Mouse (Mus musculus) layer of hippocampus, postnatal 36 days (tissue): ENCODE measurements around the gene Apobec1. TPM values are rescaled to one million over a fixed set of nuclear protein-coding genes. Genes with fewer than 3 reads are reported as not detected.
"Not testable (repeated sequence)": the region's sequence is repeated elsewhere in the genome, so short reads cannot be mapped to it uniquely, and the experiment has no call there.

ENCODE experiments used
- DNase-seq, 2 experiments: peaks; one replicate each; pipeline ENCODE4 v3.0.0; 2022
- total RNA-seq, 2 experiments: library from RNA; stranded (reverse); gene quantifications; 2 replicates each; pipeline ENCODE4 v1.2.3; 2021

Gene Apobec1
- total RNA-seq, 2 experiments from 2014 or later, result 1.5 to 2.0 TPM

DNA sequence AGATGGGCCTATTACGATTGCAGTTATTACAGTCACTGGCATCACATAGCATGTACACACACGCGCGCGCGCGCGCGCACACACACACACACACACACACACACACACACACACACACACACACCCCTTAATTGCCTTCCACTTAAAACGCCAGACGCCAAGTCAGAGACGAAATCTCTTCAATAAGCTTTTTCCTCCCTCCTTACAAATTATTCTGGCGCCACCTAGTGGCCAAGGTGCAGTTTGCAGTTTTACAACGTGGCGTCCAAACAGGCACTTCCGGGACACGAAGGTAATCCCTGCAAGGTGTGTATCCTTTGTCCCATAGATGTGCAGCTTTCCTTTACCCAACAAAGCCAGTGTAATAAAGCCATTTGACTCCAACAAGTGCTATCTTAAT is 41.8 kb downstream of the Apobec1 start:
- DNase-seq, result peak; percentile 49 to 58

DNA sequence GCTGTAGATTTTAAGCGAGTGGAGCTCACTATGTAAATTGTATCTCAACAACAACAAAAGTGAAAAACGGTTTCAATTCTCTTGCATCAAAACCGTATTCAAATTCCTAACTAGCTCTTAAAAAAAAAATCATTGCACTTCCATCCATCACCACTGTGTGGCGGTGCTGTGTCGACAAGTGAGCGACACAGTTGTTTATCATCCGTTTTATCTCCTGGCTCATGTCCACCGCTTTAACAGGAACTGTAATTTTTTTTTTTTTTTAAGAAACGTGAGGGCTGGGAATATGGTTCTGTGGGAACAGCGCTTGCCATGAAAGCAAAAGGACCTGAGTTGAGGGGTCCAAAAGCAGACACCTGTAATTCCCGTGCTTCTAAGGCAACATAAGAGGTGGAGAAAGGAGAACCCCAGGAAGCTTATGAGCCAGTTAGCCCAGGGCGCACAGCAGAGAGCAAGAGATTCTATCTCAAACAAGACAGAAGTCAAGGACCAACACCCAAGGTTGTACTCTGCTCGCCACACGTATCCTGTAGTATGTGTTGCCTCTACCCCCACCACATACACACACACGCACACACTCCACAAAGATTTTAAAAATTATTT is 45.2 kb downstream of the Apobec1 start:
- peak; percentile 40 to 65 for DNase-seq

DNA sequence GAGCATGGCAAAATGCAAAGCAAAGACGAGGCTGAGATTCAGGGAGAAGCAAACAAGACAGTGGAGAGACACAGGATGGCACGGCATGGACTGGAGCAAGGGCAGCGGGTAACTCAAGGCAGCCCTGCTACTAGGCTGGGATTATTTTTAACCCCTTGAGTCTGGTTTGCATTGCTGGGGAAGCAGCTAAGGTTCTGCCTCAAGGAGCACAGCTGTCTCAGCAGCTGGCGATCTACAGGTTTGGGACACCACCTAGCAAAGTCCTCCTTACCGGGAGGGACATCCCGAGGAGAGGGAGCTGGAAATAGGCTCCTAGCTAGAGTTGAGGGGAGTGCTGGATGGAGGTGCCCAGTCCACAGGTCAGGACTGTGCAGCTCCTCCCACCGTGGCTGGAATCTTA is 47.0 kb downstream of the Apobec1 start:
- no peak for DNase-seq

DNA sequence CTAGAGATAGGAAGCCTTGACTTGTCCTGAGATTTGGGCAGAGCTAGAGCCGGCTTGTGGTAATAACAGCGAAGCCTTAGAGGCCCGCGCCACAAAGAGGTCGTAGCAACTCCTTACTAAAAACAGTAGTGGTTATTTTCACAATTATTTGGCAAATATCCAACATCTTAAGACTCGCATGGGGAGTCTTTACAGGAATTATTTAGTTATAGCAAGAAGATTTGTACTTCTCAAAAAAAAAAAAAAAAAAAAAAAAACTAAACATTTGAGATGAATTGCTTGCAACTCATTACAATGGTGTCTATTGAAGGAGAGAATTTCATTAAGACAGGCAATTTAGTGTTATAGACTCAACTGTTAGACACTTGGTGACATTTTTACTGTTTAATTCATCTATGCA is 48.1 kb downstream of the Apobec1 start:
- DNase-seq, result no peak

DNA sequence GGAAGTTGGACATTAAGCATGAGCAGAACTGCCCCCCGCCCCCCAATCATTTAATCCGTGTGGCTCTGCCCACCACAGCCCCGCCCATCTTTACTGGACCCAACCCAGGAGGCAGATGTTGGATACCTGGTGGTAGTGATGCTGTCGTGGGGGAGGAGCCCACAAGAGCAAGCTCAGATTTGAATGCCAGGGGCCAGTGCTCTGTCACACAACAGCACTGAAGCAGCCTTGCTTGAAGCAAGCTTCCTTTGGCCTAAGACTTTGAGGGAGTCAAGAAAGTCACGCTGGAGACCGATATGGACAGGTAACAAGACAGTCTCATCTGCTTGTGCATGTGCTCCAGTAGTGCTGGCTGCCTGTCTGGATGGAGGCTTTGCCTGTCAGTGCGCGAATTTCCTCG is 48.6 kb downstream of the Apobec1 start, which contains the start of gene Aicda:
Aicda (plus strand) TSS at position 196 of the 400 bp plus-strand sequence.
- DNase-seq, result no peak

DNA sequence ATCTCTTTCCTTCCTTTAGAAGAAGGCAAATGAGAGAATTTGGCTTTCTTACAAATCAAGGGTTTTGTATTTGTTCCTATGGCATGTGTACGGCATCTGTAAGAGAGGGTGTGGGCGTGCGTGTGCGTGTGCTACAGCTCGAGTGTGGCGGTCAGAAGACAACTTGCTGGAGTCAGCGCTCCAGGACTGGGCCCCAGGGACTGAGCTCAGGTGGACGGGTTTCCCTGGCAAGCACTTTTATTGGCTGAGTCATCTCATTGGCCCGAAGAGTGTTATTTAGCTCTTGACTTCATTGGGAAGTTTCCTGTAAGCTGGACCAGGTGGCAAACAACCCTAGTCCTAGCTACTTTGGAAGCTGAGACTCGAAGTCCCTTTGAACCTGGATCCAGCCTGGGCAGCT is 56.3 kb downstream of the Apobec1 start:
- DNase-seq, result no peak

DNA sequence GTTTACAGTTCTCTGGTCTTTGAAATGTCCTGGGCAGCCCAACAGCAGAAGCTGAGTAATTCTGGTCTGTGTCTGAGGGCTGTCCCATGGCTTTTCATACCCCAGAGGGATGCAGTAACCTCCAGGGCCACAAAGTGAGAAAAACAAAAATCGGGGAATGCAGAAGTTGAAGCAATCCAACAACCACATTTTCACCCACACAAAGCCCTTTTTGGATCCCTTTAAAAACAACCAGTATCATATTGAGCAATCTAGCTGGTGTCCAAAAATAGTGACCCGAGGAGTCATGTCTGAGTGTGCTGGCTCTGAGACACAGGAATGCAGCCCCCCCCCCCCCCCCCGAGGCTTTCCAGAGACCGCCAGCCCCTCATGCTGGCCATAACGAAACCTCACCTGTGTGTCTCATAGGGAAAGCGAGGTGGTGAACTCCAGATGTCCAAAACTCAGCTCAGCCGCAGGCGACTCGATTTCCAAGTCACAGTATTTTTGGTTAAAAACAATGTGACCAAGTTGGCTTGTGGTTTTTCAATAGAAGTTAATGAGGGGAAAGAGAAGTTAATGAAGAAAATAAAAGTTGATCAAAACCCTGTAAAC is 56.9 kb downstream of the Apobec1 start:
- no peak for DNase-seq

DNA sequence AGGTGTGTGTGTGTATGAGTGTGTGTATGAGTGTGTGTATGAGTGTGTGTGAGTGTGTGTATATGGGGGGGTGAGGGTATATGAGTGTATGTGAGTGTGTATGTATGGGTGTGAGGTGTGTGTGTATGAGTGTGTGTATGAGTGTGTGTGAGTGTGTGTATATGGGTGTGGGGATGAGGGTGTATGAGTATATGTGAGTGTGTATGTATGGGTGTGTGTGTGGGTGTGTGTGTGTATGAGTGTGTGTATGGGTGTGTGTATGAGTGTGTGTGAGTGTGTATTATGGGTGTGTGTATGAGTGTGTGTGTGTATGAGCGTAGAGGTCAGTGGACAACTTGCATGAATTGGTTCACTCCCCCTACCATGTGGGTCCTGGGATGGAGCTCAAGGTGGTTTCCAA is 57.6 kb downstream of the Apobec1 start:
- DNase-seq, result no peak

DNA sequence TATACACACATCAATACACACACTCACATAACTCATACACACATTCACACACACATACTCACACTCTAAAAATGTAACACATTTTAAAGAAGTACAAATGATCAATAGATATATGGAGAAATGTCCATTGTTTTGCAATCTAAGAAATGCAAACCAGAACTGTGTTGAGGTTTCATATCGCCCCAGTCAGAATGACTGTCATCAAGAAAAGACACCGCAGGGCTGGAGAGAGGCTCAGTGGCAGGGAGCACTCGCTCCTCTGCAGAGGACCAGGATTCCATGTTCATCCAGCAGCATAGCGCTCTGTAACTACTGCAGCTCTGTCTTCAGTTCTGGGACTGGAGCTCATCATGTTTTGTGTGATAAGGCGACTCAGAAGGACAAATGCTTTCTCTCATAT is 58.7 kb downstream of the Apobec1 start:
- no peak for DNase-seq

DNA sequence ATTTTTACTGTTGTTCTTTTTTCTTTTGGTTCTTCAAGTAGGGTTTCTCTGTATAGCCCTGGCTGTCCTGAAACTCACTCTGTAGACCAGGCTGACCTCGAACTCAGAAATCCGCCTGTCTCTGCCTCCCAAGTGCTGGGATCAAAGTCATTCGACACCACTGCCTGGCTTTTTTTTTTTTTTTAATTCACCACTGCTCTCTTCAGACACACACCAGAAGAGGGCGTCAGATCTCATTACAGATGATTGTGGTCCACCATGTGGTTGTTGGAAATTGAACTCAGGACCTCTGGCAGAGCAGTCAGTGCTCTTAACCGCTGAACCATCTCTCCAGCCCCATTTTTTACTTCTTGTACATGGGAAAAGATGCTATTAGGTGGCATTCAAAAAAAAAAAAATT is 59.8 kb downstream of the Apobec1 start:
- DNase-seq, result not testable (repeated sequence)

DNA sequence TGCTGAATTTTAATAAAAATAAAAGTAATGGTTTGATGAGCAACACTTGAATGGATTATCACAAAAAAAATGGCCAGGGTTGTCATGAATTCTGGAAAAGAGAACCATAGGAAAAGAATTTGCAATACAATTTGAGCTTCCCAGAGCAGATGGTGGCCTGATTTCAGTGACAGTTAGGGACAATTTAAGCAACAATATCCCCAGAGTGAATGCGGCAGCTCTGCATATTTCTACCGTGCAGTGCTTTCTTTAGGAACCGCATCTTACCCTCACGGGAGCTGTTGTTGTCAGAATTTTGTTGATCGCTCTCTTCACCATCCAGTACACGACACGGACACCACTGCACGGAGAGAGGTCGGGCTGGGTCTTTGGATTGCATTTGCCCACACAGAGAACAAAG is 62.7 kb downstream of the Apobec1 start:
- no peak for DNase-seq

DNA sequence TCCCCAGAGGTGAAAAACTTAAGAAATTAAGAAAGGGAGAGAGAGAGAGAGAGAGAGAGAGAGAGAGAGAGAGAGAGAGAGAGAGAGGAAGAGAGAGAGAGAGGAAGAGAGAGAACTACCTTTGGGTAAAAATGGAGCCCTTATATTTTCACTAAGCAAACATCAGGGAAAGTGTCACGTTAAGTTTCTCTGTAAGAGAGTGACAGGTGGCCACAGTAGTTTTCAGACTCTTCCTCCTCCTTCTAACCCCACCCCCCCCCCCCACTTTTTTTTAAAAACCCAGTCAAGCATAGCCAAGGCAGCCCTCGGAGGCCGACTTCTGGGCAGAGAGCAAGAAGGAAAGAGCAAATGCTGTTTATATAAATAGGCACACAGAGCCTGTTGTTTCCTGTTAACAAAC is 68.2 kb downstream of the Apobec1 start:
- DNase-seq, result no peak

DNA sequence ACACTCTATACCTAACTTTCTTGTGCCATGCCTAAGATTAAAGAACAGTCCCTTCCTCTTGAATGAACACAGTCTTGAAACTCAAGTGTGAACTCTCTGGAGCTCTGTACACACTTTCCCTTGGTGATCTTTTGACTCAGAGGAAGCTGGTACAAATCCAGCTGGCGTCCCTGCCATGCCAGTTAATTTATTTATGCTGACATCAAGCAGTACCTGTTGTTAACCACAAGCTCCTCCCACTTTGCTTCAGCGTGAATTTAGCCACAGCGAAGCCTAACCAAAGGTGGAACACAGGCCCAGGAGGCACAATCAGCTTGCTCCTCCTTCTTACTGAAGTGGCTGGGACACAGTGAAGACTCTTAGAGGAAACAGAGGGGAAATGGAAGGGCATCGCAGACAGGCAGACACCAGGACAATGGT is 69.4 kb downstream of the Apobec1 start:
- no peak for DNase-seq

DNA sequence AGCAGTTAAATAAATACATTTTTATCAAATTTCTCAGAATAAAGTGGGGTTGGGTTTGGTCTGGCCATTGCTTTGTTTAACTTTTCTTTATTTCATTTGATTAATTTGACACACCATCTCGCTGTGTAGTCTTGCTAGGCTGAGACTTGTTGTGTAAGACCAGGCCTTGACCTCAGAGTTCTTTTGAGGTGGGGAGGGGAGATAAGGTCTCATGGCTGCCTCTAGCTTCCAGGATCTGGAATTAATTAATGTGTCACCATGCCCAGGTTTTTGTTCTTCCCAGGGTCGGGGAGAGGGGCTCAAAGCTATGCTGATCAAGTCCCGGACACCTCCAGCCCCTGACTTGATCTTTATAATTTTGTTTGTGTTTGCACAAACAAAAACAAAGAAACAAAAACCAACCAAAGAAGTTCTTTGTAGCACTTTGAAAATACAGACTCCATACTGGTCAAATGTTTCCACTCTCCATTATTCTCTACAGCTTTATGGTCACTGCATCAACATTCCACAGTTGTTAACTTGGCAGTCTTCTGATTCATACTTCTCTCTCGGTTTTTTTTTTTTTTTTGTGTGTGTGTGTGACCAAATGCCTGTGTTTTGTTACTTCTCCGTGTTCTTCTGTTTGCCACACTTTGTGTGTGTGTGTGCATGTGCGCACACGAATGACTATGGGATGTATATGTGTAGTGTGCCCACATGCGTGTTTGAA is 70.6 kb downstream of the Apobec1 start:
- DNase-seq, result no peak

DNA sequence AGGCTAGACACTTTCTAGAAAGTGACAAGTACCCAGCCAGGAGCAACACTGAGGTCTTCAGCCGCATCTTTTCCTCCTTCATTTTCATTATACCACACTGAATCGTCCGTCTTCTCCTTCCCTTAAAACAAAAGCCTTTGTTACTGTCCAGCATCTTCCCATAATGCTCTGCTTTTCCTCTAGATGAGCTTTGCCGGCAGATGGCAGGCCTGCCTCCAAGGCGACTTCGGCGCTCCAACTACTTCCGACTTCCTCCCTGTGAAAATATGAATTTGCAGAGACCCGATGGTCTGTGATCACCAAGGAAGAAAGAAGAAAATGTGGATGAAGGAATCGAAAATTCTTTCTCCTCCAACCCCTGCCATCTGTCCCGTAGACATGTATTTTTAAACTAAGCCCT is 74.1 kb downstream of the Apobec1 start:
- no peak for DNase-seq

Other genes with a start within 250 kb of the Apobec1 start
- 10 to 100 TPM; 75.8 to 86.1 TPM for gene Rimklb, start 103.7 kb downstream of the Apobec1 start, total RNA-seq
- not detected for gene Mfap5, start 96.6 kb downstream of the Apobec1 start, total RNA-seq
- gene Aicda, start 48.6 kb downstream of the Apobec1 start, total RNA-seq, result not detected
- not detected for gene Gdf3, start 7.6 kb upstream of the Apobec1 start, total RNA-seq
- not detected for gene Dppa3, start 24.0 kb upstream of the Apobec1 start, total RNA-seq
- not detected for gene Nanog, start 105.0 kb upstream of the Apobec1 start, total RNA-seq
- 100 to 1,000 TPM; 110 to 121 TPM for gene Slc2a3, start 199.2 kb upstream of the Apobec1 start, total RNA-seq
- gene Foxj2, start 217.5 kb upstream of the Apobec1 start, total RNA-seq, result 10 to 100 TPM; 26.5 to 30.3 TPM